Mouse (Mus musculus): ENCODE data around the gene Lamtor4. TPM values are rescaled to one million over a fixed set of nuclear protein-coding genes. Genes with fewer than 3 reads are reported as not detected.
A peak's percentile ranks its signal among the peaks of the same experiment; 100 is the strongest.

Lamtor4 gene
- polyA plus RNA-seq, 1 experiment from 2014 or later, result 93.6 TPM

DNA sequence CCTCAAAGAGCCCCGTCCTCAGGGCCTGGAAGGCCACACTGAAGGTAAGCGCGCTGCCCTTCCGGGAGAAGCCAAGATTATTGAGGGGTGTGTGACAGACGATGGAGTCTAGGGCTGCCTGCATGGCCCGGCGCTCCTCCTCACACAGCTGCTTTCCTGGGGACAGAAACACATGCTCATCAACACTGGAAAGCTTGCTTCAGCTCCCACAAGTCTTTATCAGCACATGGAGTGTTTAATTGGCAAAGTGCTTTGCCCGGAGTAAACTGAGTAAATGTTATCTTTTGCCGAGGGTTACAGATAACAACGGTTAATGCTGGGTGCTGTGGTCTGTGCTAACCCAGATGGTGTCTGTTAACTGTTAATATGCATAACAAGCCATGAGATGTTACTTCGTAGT lies 5.6 kb downstream of the Lamtor4 start:
- Histone ChIP-seq H3K36me3 (ENCODE audit: control insufficient read depth, insufficient read depth, low read length) (peaks cover 46% of the 10 kb centered on the region), H3K4me3 (ENCODE audit: control insufficient read depth in 1 of 2, insufficient read depth in 1 of 2, low read depth in 1 of 2, low read length in 2 of 2) (no peak overlapping the region), H3K4me1 (ENCODE audit: control insufficient read depth in 2 of 2, insufficient read depth in 2 of 2, low read length in 2 of 2) (peaks cover 24 to 39% of the 10 kb centered on the region in 2 experiments), H3K27ac (replicated peaks in 1 of 2; ENCODE audit: control insufficient read depth in 1 of 2, insufficient read depth in 1 of 2, low read depth in 2 of 2, low read length in 2 of 2) (no peak overlapping the region), H3K9ac (ENCODE audit: low read length) (no peak overlapping the region), H3K9me3 (ENCODE audit: control insufficient read depth, low read length) (no peaks in the 10 kb centered on the region), H3K27me3 (ENCODE audit: control insufficient read depth, insufficient read depth, low read length) (no peaks in the 10 kb centered on the region), H3K4me2 (ENCODE audit: low read length) (no peak overlapping the region)
- 49% methylated on average over 11 of the region's 11 CpGs for WGBS
- no peak for ATAC-seq (ENCODE audit: insufficient number of reproducible peaks, insufficient read depth, low FRiP score, low read depth)

DNA sequence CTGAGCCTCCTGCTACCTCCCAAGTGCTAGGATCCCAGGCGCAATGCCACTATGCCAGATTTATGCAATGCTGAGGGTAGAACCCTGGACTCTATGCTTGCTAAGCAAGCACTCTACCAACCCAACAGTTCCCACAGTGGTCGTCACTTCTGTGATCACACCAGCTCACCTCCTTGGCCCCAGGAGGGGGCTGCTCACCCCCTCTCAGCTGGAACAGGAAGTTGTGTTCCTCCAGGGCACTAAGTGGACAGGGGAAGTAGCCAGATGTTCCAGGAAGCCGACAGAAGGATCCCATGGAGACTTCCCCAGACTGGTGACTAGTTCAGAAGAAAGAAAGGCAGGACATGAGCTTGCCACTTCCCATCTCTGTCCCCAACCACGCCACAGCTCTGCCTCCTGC lies 6.7 kb downstream of the Lamtor4 start:
- H3K4me3 ChIP-seq (ENCODE audit: control insufficient read depth in 1 of 2, insufficient read depth in 1 of 2, low read depth in 1 of 2, low read length in 2 of 2), result no peak overlapping the region
- H3K4me2 ChIP-seq (ENCODE audit: low read length), result peak overlapping the region; percentile 94; the same call in 1 of the 2 replicates
- H3K4me1 ChIP-seq (ENCODE audit: control insufficient read depth in 2 of 2, insufficient read depth in 2 of 2, low read length in 2 of 2), result peaks cover 20 to 39% of the 10 kb centered on the region in 2 experiments
- H3K27me3 ChIP-seq (ENCODE audit: control insufficient read depth, insufficient read depth, low read length), result no peaks in the 10 kb centered on the region
- no peaks in the 10 kb centered on the region for H3K9me3 ChIP-seq (ENCODE audit: control insufficient read depth, low read length)
- no peak overlapping the region for H3K27ac ChIP-seq (replicated peaks in 1 of 2; ENCODE audit: control insufficient read depth in 1 of 2, insufficient read depth in 1 of 2, low read depth in 2 of 2, low read length in 2 of 2)
- 72% methylated on average over 4 of the region's 4 CpGs for WGBS
- peaks cover 53% of the 10 kb centered on the region for H3K36me3 ChIP-seq (ENCODE audit: control insufficient read depth, insufficient read depth, low read length)
- no peak for ATAC-seq (ENCODE audit: insufficient number of reproducible peaks, insufficient read depth, low FRiP score, low read depth)
- H3K9ac ChIP-seq (ENCODE audit: low read length), result no peak overlapping the region; the same call in 1 of the 2 replicates

- Histone ChIP-seq H3K4me2 (ENCODE audit: low read length) (peak overlapping the region; percentile 94), H3K27me3 (ENCODE audit: control insufficient read depth, insufficient read depth, low read length) (no peaks in the 10 kb centered on the region), H3K4me3 (ENCODE audit: control insufficient read depth in 1 of 2, insufficient read depth in 1 of 2, low read depth in 1 of 2, low read length in 2 of 2) (peak overlapping the region; percentile 86 to 96), H3K36me3 (ENCODE audit: control insufficient read depth, insufficient read depth, low read length) (peaks cover 53% of the 10 kb centered on the region), H3K27ac (replicated peaks in 1 of 2; ENCODE audit: control insufficient read depth in 1 of 2, insufficient read depth in 1 of 2, low read depth in 2 of 2, low read length in 2 of 2) (no peak overlapping the region), H3K4me1 (ENCODE audit: control insufficient read depth in 2 of 2, insufficient read depth in 2 of 2, low read length in 2 of 2) (peaks cover 20 to 39% of the 10 kb centered on the region in 2 experiments), H3K9ac (ENCODE audit: low read length) (peak overlapping the region; percentile 94), H3K9me3 (ENCODE audit: control insufficient read depth, low read length) (no peaks in the 10 kb centered on the region)
- no peak for ATAC-seq (ENCODE audit: insufficient number of reproducible peaks, insufficient read depth, low FRiP score, low read depth)
- 60% methylated on average over 18 of the region's 18 CpGs for whole genome bisulfite sequencing
Observed at GRCm38 (mm10) chr5:138262582-138263240, 7.4 kb downstream of the Lamtor4 start.

DNA sequence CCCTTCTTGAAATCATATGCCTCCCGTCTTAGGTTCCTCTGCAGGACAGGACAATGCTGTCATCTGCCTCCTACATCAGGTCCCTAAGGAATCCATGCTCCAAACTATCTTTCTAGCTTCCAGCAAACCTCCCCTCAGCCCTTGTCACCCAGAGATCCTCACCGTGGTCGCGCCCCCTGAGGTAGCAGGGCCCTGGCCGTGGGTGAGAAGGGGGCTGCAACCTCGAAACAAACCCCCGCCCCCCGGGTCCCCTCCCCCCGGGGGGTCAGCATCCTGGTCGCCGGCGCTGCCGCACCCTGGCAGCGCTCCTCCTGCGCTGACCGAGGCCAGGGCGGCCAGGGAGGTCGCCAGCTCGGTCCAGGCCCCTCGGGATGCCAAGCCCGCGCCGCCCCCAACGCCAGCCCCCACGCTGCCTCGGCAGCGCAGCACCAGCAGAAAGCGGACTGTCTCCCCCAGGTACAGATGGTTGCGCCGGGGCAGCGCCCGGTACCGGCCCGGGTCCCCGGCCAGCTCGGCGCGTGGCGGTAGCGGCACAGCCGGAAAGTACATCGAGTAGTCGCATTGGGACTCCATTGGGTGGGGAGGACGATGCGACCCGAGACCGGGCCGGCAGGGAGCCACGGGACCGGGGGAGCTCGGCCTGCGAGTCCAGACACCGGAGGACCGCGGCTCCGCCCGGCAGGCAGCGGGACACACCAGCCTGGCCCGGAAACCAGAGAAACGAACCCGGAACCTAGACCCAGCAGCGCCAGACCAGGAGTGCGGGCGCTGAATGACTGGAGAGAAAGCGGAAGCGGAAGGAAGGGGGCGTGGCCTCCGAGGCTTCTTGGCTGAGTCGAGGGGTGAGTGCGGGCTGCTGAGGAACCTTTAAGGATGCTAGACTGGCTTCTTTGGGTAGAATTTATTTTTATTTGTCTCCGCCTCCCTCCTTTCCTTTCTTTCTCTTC lies 8.3 kb downstream of the Lamtor4 start, which contains the start of gene BC037034:
Gene BC037034, minus strand, starts transcription at position 774 of the 947 bp plus-strand sequence.
- Histone ChIP-seq H3K4me1 (ENCODE audit: control insufficient read depth in 2 of 2, insufficient read depth in 2 of 2, low read length in 2 of 2) (peaks cover 19 to 35% of the 10 kb centered on the region in 2 experiments), H3K27me3 (ENCODE audit: control insufficient read depth, insufficient read depth, low read length) (no peaks in the 10 kb centered on the region), H3K9ac (ENCODE audit: low read length) (peak within 1 kb of the TSS; percentile 94), H3K9me3 (ENCODE audit: control insufficient read depth, low read length) (no peaks in the 10 kb centered on the region), H3K4me3 (ENCODE audit: control insufficient read depth in 1 of 2, insufficient read depth in 1 of 2, low read depth in 1 of 2, low read length in 2 of 2) (peak within 1 kb of the TSS; percentile 86 to 96), H3K36me3 (ENCODE audit: control insufficient read depth, insufficient read depth, low read length) (peaks cover 48% of the 10 kb centered on the region), H3K27ac (replicated peaks in 1 of 2; ENCODE audit: control insufficient read depth in 1 of 2, insufficient read depth in 1 of 2, low read depth in 2 of 2, low read length in 2 of 2) (peak within 1 kb of the TSS; percentile 67 to 75), H3K4me2 (ENCODE audit: low read length) (peak within 1 kb of the TSS; percentile 94)
- ATAC-seq (ENCODE audit: insufficient number of reproducible peaks, insufficient read depth, low FRiP score, low read depth), result peak; percentile 82
- 0% methylated on average over 64 of the region's 71 CpGs for WGBS

GRCm38 (mm10) chr5:138264207-138264578 lies 8.9 kb downstream of the Lamtor4 start:
- peak overlapping the region; percentile 86 to 96 for H3K4me3 ChIP-seq (ENCODE audit: control insufficient read depth in 1 of 2, insufficient read depth in 1 of 2, low read depth in 1 of 2, low read length in 2 of 2)
- peak overlapping the region; percentile 94 for H3K4me2 ChIP-seq (ENCODE audit: low read length)
- no peak for ATAC-seq (ENCODE audit: insufficient number of reproducible peaks, insufficient read depth, low FRiP score, low read depth)
- no peaks in the 10 kb centered on the region for H3K9me3 ChIP-seq (ENCODE audit: control insufficient read depth, low read length)
- 13% methylated on average over 6 of the region's 6 CpGs for WGBS
- H3K27ac ChIP-seq (replicated peaks in 1 of 2; ENCODE audit: control insufficient read depth in 1 of 2, insufficient read depth in 1 of 2, low read depth in 2 of 2, low read length in 2 of 2), result peak overlapping the region in 1 of 2 experiments; percentile 11; a peak in 1 of 4 replicates
- H3K9ac ChIP-seq (ENCODE audit: low read length), result peak overlapping the region; percentile 94
- no peaks in the 10 kb centered on the region for H3K27me3 ChIP-seq (ENCODE audit: control insufficient read depth, insufficient read depth, low read length)
- H3K4me1 ChIP-seq (ENCODE audit: control insufficient read depth in 2 of 2, insufficient read depth in 2 of 2, low read length in 2 of 2), result peaks cover 13 to 28% of the 10 kb centered on the region in 2 experiments
- H3K36me3 ChIP-seq (ENCODE audit: control insufficient read depth, insufficient read depth, low read length), result peaks cover 42% of the 10 kb centered on the region

DNA sequence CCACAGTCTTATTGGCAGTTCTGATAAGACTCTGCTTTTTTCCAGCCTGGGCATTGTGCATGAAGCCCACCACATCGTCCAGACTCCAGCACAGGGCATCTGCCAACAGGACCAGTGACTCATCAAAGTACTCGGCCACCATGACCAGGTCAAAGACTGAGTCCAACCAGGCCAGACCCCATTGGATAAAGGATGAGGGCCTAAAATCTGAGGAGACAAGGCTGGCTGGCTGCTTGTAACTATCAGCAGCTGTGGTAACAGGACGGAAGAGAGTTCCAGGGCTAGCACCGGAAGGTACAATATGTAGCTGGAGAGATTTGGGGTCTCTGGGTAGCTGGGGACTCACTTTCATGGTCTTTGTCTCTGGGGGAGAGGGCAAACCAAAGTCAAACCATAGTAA lies 10.4 kb downstream of the Lamtor4 start:
- Histone ChIP-seq H3K27me3 (ENCODE audit: control insufficient read depth, insufficient read depth, low read length) (peaks cover 3% of the 10 kb centered on the region; the same call in 1 of the 2 replicates), H3K4me3 (ENCODE audit: control insufficient read depth in 1 of 2, insufficient read depth in 1 of 2, low read depth in 1 of 2, low read length in 2 of 2) (no peak overlapping the region), H3K36me3 (ENCODE audit: control insufficient read depth, insufficient read depth, low read length) (peaks cover 27% of the 10 kb centered on the region), H3K9ac (ENCODE audit: low read length) (no peak overlapping the region), H3K4me2 (ENCODE audit: low read length) (no peak overlapping the region), H3K4me1 (ENCODE audit: control insufficient read depth in 2 of 2, insufficient read depth in 2 of 2, low read length in 2 of 2) (peaks cover 8 to 21% of the 10 kb centered on the region in 2 experiments), H3K27ac (replicated peaks in 1 of 2; ENCODE audit: control insufficient read depth in 1 of 2, insufficient read depth in 1 of 2, low read depth in 2 of 2, low read length in 2 of 2) (no peak overlapping the region), H3K9me3 (ENCODE audit: control insufficient read depth, low read length) (no peaks in the 10 kb centered on the region)
- no peak for ATAC-seq (ENCODE audit: insufficient number of reproducible peaks, insufficient read depth, low FRiP score, low read depth)
- WGBS, result 92% methylated on average over 4 of the region's 4 CpGs

GRCm38 (mm10) chr5:138267114-138267513 lies 11.8 kb downstream of the Lamtor4 start:
- ATAC-seq (ENCODE audit: insufficient number of reproducible peaks, insufficient read depth, low FRiP score, low read depth), result no peak
- no peak overlapping the region for H3K27ac ChIP-seq (replicated peaks in 1 of 2; ENCODE audit: control insufficient read depth in 1 of 2, insufficient read depth in 1 of 2, low read depth in 2 of 2, low read length in 2 of 2)
- H3K4me2 ChIP-seq (ENCODE audit: low read length), result no peak overlapping the region
- peaks cover 8 to 21% of the 10 kb centered on the region in 2 experiments for H3K4me1 ChIP-seq (ENCODE audit: control insufficient read depth in 2 of 2, insufficient read depth in 2 of 2, low read length in 2 of 2)
- WGBS, result 82% methylated on average over 3 of the region's 3 CpGs
- H3K27me3 ChIP-seq (ENCODE audit: control insufficient read depth, insufficient read depth, low read length), result peaks cover 16% of the 10 kb centered on the region
- no peaks in the 10 kb centered on the region for H3K9me3 ChIP-seq (ENCODE audit: control insufficient read depth, low read length)
- H3K9ac ChIP-seq (ENCODE audit: low read length), result no peak overlapping the region
- peaks cover 13% of the 10 kb centered on the region for H3K36me3 ChIP-seq (ENCODE audit: control insufficient read depth, insufficient read depth, low read length)
- no peak overlapping the region for H3K4me3 ChIP-seq (ENCODE audit: control insufficient read depth in 1 of 2, insufficient read depth in 1 of 2, low read depth in 1 of 2, low read length in 2 of 2)
